Mouse (Mus musculus): ENCODE results near the gene Tvp23a.

Tvp23a gene

GRCm38 (mm10) chr16:10388634-10389365 is 58.4 kb downstream of the Tvp23a start:
- no peak for DNase-seq

- DNase-seq: no peak
Observed at GRCm38 (mm10) chr16:10385261-10385660, 61.9 kb downstream of the Tvp23a start.

GRCm38 (mm10) chr16:10384544-10384943 is 62.6 kb downstream of the Tvp23a start:
- no peak for DNase-seq

- DNase-seq: no peak
Observed at GRCm38 (mm10) chr16:10384060-10384497, 63.1 kb downstream of the Tvp23a start.

GRCm38 (mm10) chr16:10379531-10379930 is 67.6 kb downstream of the Tvp23a start:
- DNase-seq: no peak

- DNase-seq: no peak
Observed at GRCm38 (mm10) chr16:10377286-10377685, 69.9 kb downstream of the Tvp23a start.

GRCm38 (mm10) chr16:10374254-10375011 is 72.7 kb downstream of the Tvp23a start:
- DNase-seq: no peak

- no peak for DNase-seq
Observed at GRCm38 (mm10) chr16:10372372-10372771, 74.8 kb downstream of the Tvp23a start.
